Mouse (Mus musculus) MEL (cell line): ENCODE measurements around the gene Myh9. TPM values are rescaled to one million over a fixed set of nuclear protein-coding genes. Genes with fewer than 3 reads are reported as not detected.

ENCODE experiments used
- DNase-seq: peaks from one replicate; pipeline ENCODE4 v3.0.0; 2011; ENCODE audit warnings: low read depth, low spot score
- H3K27ac ChIP-seq: 2 replicates; pipeline ENCODE4 v1.5.1; 2012; ENCODE audit warnings: low read depth, mild to moderate bottlenecking, control low read depth, low read length, moderate library complexity; ENCODE audit not compliant: control insufficient read depth
- H3K27me3 ChIP-seq, 2 experiments: fragments of 150-350 bp in 1 of 2; sonication (generic) in 1 of 2; 2 replicates each; pipeline ENCODE4 v1.6.1; 2012; ENCODE audit warnings: low read length in 2 of 2, mild to moderate bottlenecking in 2 of 2, improper control_type of control experiment in 1 of 2, moderate library complexity in 1 of 2; ENCODE audit not compliant: insufficient read depth in 2 of 2, control insufficient read depth in 1 of 2
- H3K36me3 ChIP-seq, 2 experiments: 2 replicates each; pipeline ENCODE4 v1.6.1; 2012 to 2014; ENCODE audit warnings: low read length in 2 of 2, improper control_type of control experiment in 1 of 2, inconsistent platforms in 1 of 2, mild to moderate bottlenecking in 1 of 2; ENCODE audit not compliant: insufficient read depth in 2 of 2, control insufficient read depth in 1 of 2
- H3K4me1 ChIP-seq, 2 experiments: fragments of 150-350 bp in 1 of 2; sonication (generic) in 1 of 2; 2 replicates each; pipeline ENCODE4 v1.6.1; 2012; ENCODE audit warnings: low read length in 2 of 2, improper control_type of control experiment in 1 of 2, mild to moderate bottlenecking in 1 of 2; ENCODE audit not compliant: insufficient read depth in 2 of 2, control insufficient read depth in 1 of 2
- H3K4me3 ChIP-seq, 2 experiments: fragments of 150-350 bp in 1 of 2; sonication (generic) in 1 of 2; 2 replicates each; pipeline ENCODE4 v1.5.1; 2012; ENCODE audit warnings: low read depth in 2 of 2, low read length in 2 of 2, mild to moderate bottlenecking in 2 of 2, moderate library complexity in 2 of 2, control low read depth in 1 of 2, improper control_type of control experiment in 1 of 2; ENCODE audit not compliant: control insufficient read depth in 1 of 2, insufficient read depth in 1 of 2
- H3K79me2 ChIP-seq: 2 replicates; pipeline ENCODE4 v1.6.1; 2012; ENCODE audit warnings: mild to moderate bottlenecking, low read length, moderate library complexity; ENCODE audit not compliant: control insufficient read depth, poor library complexity, insufficient read depth
- H3K9ac ChIP-seq: 2 replicates; pipeline ENCODE4 v1.6.1; 2012; ENCODE audit warnings: low read depth, mild to moderate bottlenecking, control low read depth, low read length, moderate library complexity; ENCODE audit not compliant: control insufficient read depth, poor library complexity, severe bottlenecking
- H3K9me3 ChIP-seq: fragments of 150-350 bp; sonication (generic); replicated peaks from 2 replicates; pipeline ENCODE4 v1.6.1; 2012; ENCODE audit warnings: mild to moderate bottlenecking, low read length, improper control_type of control experiment, moderate library complexity; ENCODE audit not compliant: insufficient read depth
- BHLHE40 ChIP-seq: IDR thresholded peaks from 2 replicates; pipeline ENCODE4 v1.6.1; 2012; ENCODE audit warnings: low read depth, mild to moderate bottlenecking, inconsistent platforms, low read length, improper control_type of control experiment, borderline replicate concordance
- CHD2 ChIP-seq: IDR thresholded peaks from 2 replicates; pipeline ENCODE4 v1.6.1; 2011; ENCODE audit warnings: low read length, improper control_type of control experiment
- ETS1 ChIP-seq: IDR thresholded peaks from 2 replicates; pipeline ENCODE4 v1.6.1; 2012; ENCODE audit warnings: low read depth, mild to moderate bottlenecking, inconsistent platforms, low read length, improper control_type of control experiment, moderate library complexity
- GABPA ChIP-seq: IDR thresholded peaks from 2 replicates; pipeline ENCODE4 v1.6.1; 2012; ENCODE audit warnings: low read depth, mild to moderate bottlenecking, inconsistent platforms, low read length, improper control_type of control experiment, moderate library complexity
- MAFK ChIP-seq: IDR thresholded peaks from 2 replicates; pipeline ENCODE4 v1.6.1; 2011; ENCODE audit warnings: low read depth, mild to moderate bottlenecking, low read length, improper control_type of control experiment, borderline replicate concordance
- MYC ChIP-seq: IDR thresholded peaks from 2 replicates; pipeline ENCODE4 v1.6.1; 2011; ENCODE audit warnings: low read depth, mild to moderate bottlenecking, low read length, improper control_type of control experiment, moderate library complexity
- POLR2A ChIP-seq, 2 experiments: IDR thresholded peaks; 2 replicates each; pipeline ENCODE4 v1.6.1; 2011 to 2012; ENCODE audit warnings: low read length in 2 of 2, mild to moderate bottlenecking in 2 of 2, control low read depth in 1 of 2, improper control_type of control experiment in 1 of 2, low read depth in 1 of 2, moderate library complexity in 1 of 2; ENCODE audit not compliant: control insufficient read depth in 1 of 2, insufficient read depth in 1 of 2, poor library complexity in 1 of 2
- RAD21 ChIP-seq: IDR thresholded peaks from 2 replicates; pipeline ENCODE4 v1.6.1; 2011; ENCODE audit warnings: mild to moderate bottlenecking, low read depth, low read length, improper control_type of control experiment
- SIN3A ChIP-seq: IDR thresholded peaks from 2 replicates; pipeline ENCODE4 v1.6.1; 2012; ENCODE audit warnings: low read length, improper control_type of control experiment, inconsistent platforms
- SMC3 ChIP-seq: IDR thresholded peaks from 2 replicates; pipeline ENCODE4 v1.6.1; 2011; ENCODE audit warnings: low read depth, low read length, improper control_type of control experiment
- TBP ChIP-seq: IDR thresholded peaks from 2 replicates; pipeline ENCODE4 v1.8.0; 2011; ENCODE audit warnings: low read depth, low read length, improper control_type of control experiment
- ZMIZ1 ChIP-seq: IDR thresholded peaks from 2 replicates; pipeline ENCODE4 v1.6.1; 2012; ENCODE audit warnings: low read depth, mild to moderate bottlenecking, inconsistent platforms, low read length, improper control_type of control experiment, moderate library complexity
- polyA plus RNA-seq, 2 experiments: library from polyadenylated mRNA; stranded (reverse) in 1 of 2; unstranded in 1 of 2; fragments of >175 nt in 1 of 2; fragments of >200 nt in 1 of 2; gene quantifications; 2 replicates each; pipeline versions ENCODE4 v1.2.1 to v1.2.4; 2012; ENCODE audit warnings: low replicate concordance in 2 of 2, low read depth in 1 of 2; ENCODE audit not compliant: insufficient read length in 2 of 2, insufficient read depth in 1 of 2, missing spikeins in 1 of 2
- total RNA-seq: library from RNA; depleted of rRNA; stranded (reverse); fragments of 300-350 nt; gene quantifications from 2 replicates; pipeline ENCODE4 v1.2.3, GENCODE M21; 2012

Myh9 gene
- total and polyA plus RNA-seq, 3 experiments, result 59.3 to 176 (median 158) TPM

- Histone ChIP-seq H3K27me3 (no peaks in the 10 kb centered on the region), H3K4me1 (peaks cover 11 to 21% of the 10 kb centered on the region in 2 experiments), H3K9ac (peak overlapping the region; percentile 1; the same call in 1 of the 2 replicates), H3K36me3 (peaks cover 4 to 31% of the 10 kb centered on the region in 2 experiments), H3K27ac (peak overlapping the region; percentile 63), H3K9me3 (no peaks in the 10 kb centered on the region), H3K4me3 (no peak overlapping the region), H3K79me2 (peaks cover 3% of the 10 kb centered on the region; the same call in 1 of the 2 replicates)
- TF ChIP-seq POLR2A (IDR thresholded peaks at IDR 0.05; ENCODE audit: control insufficient read depth in 1 of 2, insufficient read depth in 1 of 2, low read depth in 1 of 2, low read length in 2 of 2, poor library complexity in 1 of 2), result no peak
- TF ChIP-seq ETS1, result peak; percentile 18; the same call in 1 of the 2 replicates
- TF ChIP-seq ZMIZ1, result no peak
- no peak for TF ChIP-seq BHLHE40
- TF ChIP-seq MAFK, result no peak
- no peak for TF ChIP-seq GABPA
- no peak for TF ChIP-seq SIN3A
- TF ChIP-seq TBP, result 0 out of 2 replicates have a peak, but pooled peaks have one; percentile 13
- no peak for TF ChIP-seq RAD21
- TF ChIP-seq CHD2, result no peak
- no peak for TF ChIP-seq MYC
- no peak for TF ChIP-seq SMC3
- DNase-seq, result peak; percentile 83
These were observed 41.5 kb downstream of the Myh9 start for GRCm38 (mm10) chr15:77800511-77800910.

GRCm38 (mm10) chr15:77799491-77800474, 42.2 kb downstream of the Myh9 start:
- Histone ChIP-seq H3K36me3 (peaks cover 6 to 31% of the 10 kb centered on the region in 2 experiments), H3K9me3 (no peaks in the 10 kb centered on the region), H3K27ac (peak overlapping the region; percentile 40; the same call in 1 of the 2 replicates), H3K27me3 (no peaks in the 10 kb centered on the region), H3K4me3 (no peak overlapping the region), H3K9ac (no peak overlapping the region), H3K79me2 (peaks cover 3% of the 10 kb centered on the region; the same call in 1 of the 2 replicates), H3K4me1 (peaks cover 11 to 21% of the 10 kb centered on the region in 2 experiments)
- TF ChIP-seq BHLHE40, result no peak
- TF ChIP-seq GABPA, result no peak
- no peak for TF ChIP-seq ETS1
- no peak for DNase-seq
